Mouse (Mus musculus): Measurements from ENCODE around the gene Ptpdc1.

- TF ChIP-seq POLR2AphosphoS2 (IDR thresholded peaks at IDR 0.05; ENCODE audit: low read depth, low read length) (no peak), CTCF (conservative IDR thresholded peaks at IDR 0.05 in 1 of 2, IDR thresholded peaks at IDR 0.05 in 1 of 2; ENCODE audit: low read depth in 2 of 2, low read length in 2 of 2) (no peak), POLR2A (IDR thresholded peaks at IDR 0.05; ENCODE audit: low read depth, low read length) (no peak), GABPA (IDR thresholded peaks at IDR 0.05; ENCODE audit: insufficient replicate concordance, low read depth, low read length) (no peak), ETS1 (conservative IDR thresholded peaks at IDR 0.05; ENCODE audit: low read depth, low read length) (no peak), EP300 (IDR thresholded peaks at IDR 0.05; ENCODE audit: low read length) (no peak), MYC (IDR thresholded peaks at IDR 0.05; ENCODE audit: low read depth, low read length) (no peak)
Measured at GRCm38 (mm10) chr13:48577836-48578235, 47.6 kb downstream of the Ptpdc1 start.
